33 mouse cellular contexts compared by ENCODE assay signal in the genomic region with DNA sequence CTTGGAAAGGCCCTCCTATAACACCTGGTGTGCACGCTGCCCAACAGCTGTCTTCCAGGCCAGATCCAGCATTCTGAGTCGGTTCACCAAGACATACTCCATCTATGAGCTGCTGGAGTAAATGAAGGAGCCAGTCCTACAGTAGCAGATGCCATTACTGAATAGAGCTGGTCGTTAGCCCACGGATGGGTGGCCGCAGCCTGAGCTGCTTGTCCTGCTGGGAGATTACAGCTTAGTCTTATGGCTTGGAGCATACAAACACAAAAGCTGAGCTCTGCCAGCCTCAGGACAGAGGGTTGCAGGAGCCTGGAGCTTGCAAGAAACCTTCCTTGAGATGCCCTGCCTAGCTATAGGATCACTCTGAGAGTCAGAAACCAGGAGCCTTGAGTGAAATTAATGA. TPM values are rescaled to one million over a fixed set of nuclear protein-coding genes. Genes with fewer than 3 reads are reported as not detected.
"Had no signal": no experiment of that assay in that cellular context is flagged by ENCODE, and none has a peak within 500 bp of the region (broad histone marks: within the 10 kb centered on the region; RNA-seq: fewer than 3 reads in every experiment).

No protein-coding gene starts in this region.

- H3K27me3 ChIP-seq: liver, embryonic 13.5 days; midbrain, embryonic 12.5 days; midbrain, embryonic 15.5 days; neural tube, embryonic 13.5 days had no signal

- DNase-seq: kidney, adult 9 months; kidney, postnatal 14 days; kidney, postnatal 4 days; liver, embryonic 13.5 days; lung, adult 2 months; lung, postnatal 14 days; lung, postnatal 4 days; right cerebral cortex, adult 18-20 months; right cerebral cortex, postnatal 14 days; right cerebral cortex, postnatal 4 days; thymus, adult 2 months; thymus, postnatal 14 days; thymus, postnatal 4 days had no signal

- H3K4me1 ChIP-seq: liver, embryonic 13.5 days; midbrain, embryonic 12.5 days; midbrain, embryonic 15.5 days; neural tube, embryonic 13.5 days had no signal

- H3K9me3 ChIP-seq: midbrain, embryonic 12.5 days; midbrain, embryonic 15.5 days; neural tube, embryonic 13.5 days had no signal

- H3K9ac ChIP-seq: liver, embryonic 13.5 days; midbrain, embryonic 12.5 days; midbrain, embryonic 15.5 days; neural tube, embryonic 13.5 days had no signal

- H3K27ac ChIP-seq: liver, embryonic 13.5 days; midbrain, embryonic 12.5 days; midbrain, embryonic 15.5 days; neural tube, embryonic 13.5 days; stomach, postnatal 0 days had no signal

- H3K4me2 ChIP-seq: liver, embryonic 13.5 days; midbrain, embryonic 12.5 days; midbrain, embryonic 15.5 days; neural tube, embryonic 13.5 days had no signal

- H3K4me3 ChIP-seq: liver, embryonic 13.5 days; midbrain, embryonic 12.5 days; midbrain, embryonic 15.5 days; myocyte; neural tube, embryonic 13.5 days had no signal

- H3K36me3 ChIP-seq: liver, embryonic 13.5 days; midbrain, embryonic 12.5 days; midbrain, embryonic 15.5 days; neural tube, embryonic 13.5 days had no signal

- ATAC-seq: midbrain, embryonic 15.5 days had no signal

RNA-seq across cellular contexts. Expression of a gene that starts 33.6 kb away (rescaled TPM):
- total RNA-seq: layer of hippocampus, adult 18-20 months; layer of hippocampus, postnatal 14 days; left cerebral cortex, adult 8-10 months; left cerebral cortex, postnatal 25 days; liver, adult 2 months; megakaryocyte progenitor cell, adult 5-6 weeks; megakaryocyte-erythroid progenitor cell, adult 5-6 weeks; monocyte, adult 5-6 weeks; neutrophil, adult 5-6 weeks had no signal
- polyA plus RNA-seq: kidney, embryonic 16.5 days; limb, embryonic 11.5 days; limb, embryonic 14.5 days; liver, adult 2 months; liver, embryonic 13.5 days; liver, embryonic 16.5 days; lung, adult 2 months; lung, embryonic 16.5 days; midbrain, embryonic 12.5 days; midbrain, embryonic 15.5 days; myocyte; neural tube, embryonic 13.5 days; stomach, embryonic 14.5 days; stomach, postnatal 0 days; thymus, adult 2 months had no signal
